16 mouse cellular contexts compared by ENCODE assay signal in the genomic region with DNA sequence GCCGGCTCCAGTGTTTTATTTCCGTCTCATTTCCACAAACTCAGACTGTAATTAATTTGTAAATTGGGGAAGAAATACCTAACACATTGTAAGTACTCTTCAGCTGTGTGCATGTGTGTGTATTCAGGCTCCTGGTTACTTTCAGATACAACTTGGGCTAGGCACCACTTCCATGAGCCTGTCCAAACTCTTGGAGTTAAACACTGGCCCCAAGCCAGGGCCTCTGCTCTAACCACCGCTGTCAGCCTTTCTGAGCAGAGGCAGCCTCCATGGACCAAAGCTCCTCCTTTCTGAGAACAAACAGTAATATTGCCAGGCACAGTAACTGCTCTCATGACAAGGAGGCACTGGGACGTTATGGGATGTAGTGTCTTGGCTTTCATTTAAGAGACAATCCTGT.
"Had no signal": no experiment of that assay in that cellular context is flagged by ENCODE, and none has a peak within 500 bp of the region (broad histone marks: within the 10 kb centered on the region; RNA-seq: fewer than 3 reads in every experiment).

No protein-coding gene starts in this region.

- H3K9me3 ChIP-seq: limb, embryonic 15.5 days; midbrain, embryonic 12.5 days; midbrain, embryonic 15.5 days; neural tube, embryonic 13.5 days had no signal

- H3K9ac ChIP-seq: limb, embryonic 15.5 days; liver, embryonic 14.5 days; liver, postnatal 0 days; midbrain, embryonic 12.5 days; midbrain, embryonic 15.5 days; neural tube, embryonic 13.5 days had no signal

- H3K36me3 ChIP-seq: limb, embryonic 15.5 days; midbrain, embryonic 12.5 days; midbrain, embryonic 15.5 days; neural tube, embryonic 13.5 days had no signal

- ATAC-seq: intestine, postnatal 0 days; liver, postnatal 0 days; midbrain, embryonic 15.5 days had no signal

- H3K27me3 ChIP-seq: limb, embryonic 15.5 days; midbrain, embryonic 15.5 days had no signal

- H3K4me1 ChIP-seq: limb, embryonic 15.5 days; midbrain, embryonic 12.5 days; midbrain, embryonic 15.5 days; neural tube, embryonic 13.5 days had no signal

- H3K4me2 ChIP-seq: limb, embryonic 15.5 days; liver, embryonic 11.5 days; midbrain, embryonic 12.5 days; midbrain, embryonic 15.5 days; neural tube, embryonic 13.5 days had no signal

- H3K27ac ChIP-seq: kidney, postnatal 0 days; layer of hippocampus, adult 2 months; limb, embryonic 15.5 days; liver, embryonic 14.5 days; macrophage; midbrain, embryonic 12.5 days; midbrain, embryonic 15.5 days; neural tube, embryonic 13.5 days had no signal

- H3K4me3 ChIP-seq: layer of hippocampus, adult 2 months; limb, embryonic 15.5 days; midbrain, embryonic 12.5 days; midbrain, embryonic 15.5 days; neural tube, embryonic 13.5 days had no signal

- DNase-seq: kidney, adult 2 months; kidney, postnatal 25 days; layer of hippocampus, adult 9-11 months; liver, postnatal 0 days; lung, postnatal 10 days; thymus, postnatal 25 days had no signal
